20 mouse cellular contexts compared by ENCODE assay signal in genomic region chr2:92061337-92061736, GRCm38 (mm10). TPM values are rescaled to one million over a fixed set of nuclear protein-coding genes. Genes with fewer than 3 reads are reported as not detected.
"Had no signal": no experiment of that assay in that cellular context is flagged by ENCODE, and none has a peak within 500 bp of the region (broad histone marks: within the 10 kb centered on the region; RNA-seq: fewer than 3 reads in every experiment).

No protein-coding gene starts in this region.

- H3K36me3 ChIP-seq: lung, embryonic 15.5 days; midbrain, embryonic 13.5 days; midbrain, embryonic 15.5 days; neural tube, embryonic 12.5 days; stomach, embryonic 15.5 days had no signal

- H3K9ac ChIP-seq: lung, embryonic 15.5 days; midbrain, embryonic 13.5 days; midbrain, embryonic 15.5 days; neural tube, embryonic 12.5 days; stomach, embryonic 15.5 days had no signal

- H3K9me3 ChIP-seq: lung, embryonic 15.5 days; megakaryocyte, embryonic 14.5 days; midbrain, embryonic 13.5 days; midbrain, embryonic 15.5 days; neural tube, embryonic 12.5 days; stomach, embryonic 15.5 days had no signal

- H3K27ac ChIP-seq: lung, embryonic 15.5 days; macrophage; midbrain, embryonic 13.5 days; midbrain, embryonic 15.5 days; neural tube, embryonic 12.5 days; stomach, embryonic 15.5 days; stomach, postnatal 0 days had no signal

- DNase-seq: lung, adult 2 months; lung, postnatal 14 days; lung, postnatal 36 days; retina, postnatal 1 day; right cerebral cortex, adult 18-20 months; right cerebral cortex, postnatal 25 days; thymus, adult 2 months; thymus, postnatal 25 days; thymus, postnatal 4 days had no signal

- H3K4me3 ChIP-seq: lung, embryonic 15.5 days; megakaryocyte, embryonic 14.5 days; midbrain, embryonic 13.5 days; midbrain, embryonic 15.5 days; neural tube, embryonic 12.5 days; stomach, embryonic 15.5 days had no signal

- H3K4me2 ChIP-seq: lung, embryonic 15.5 days; midbrain, embryonic 11.5 days; midbrain, embryonic 13.5 days; midbrain, embryonic 15.5 days; neural tube, embryonic 12.5 days; stomach, embryonic 15.5 days had no signal

- ATAC-seq: lung, postnatal 0 days; midbrain, embryonic 13.5 days; midbrain, embryonic 15.5 days had no signal

RNA-seq across cellular contexts. Expression of gene Creb3l1, which starts 37.0 kb away (rescaled TPM):
- total RNA-seq: monocyte, adult 5-6 weeks had no signal
